Mouse (Mus musculus) forebrain, embryonic 11.5 days (tissue): Measurements from ENCODE around the gene Fmc1. TPM values are rescaled to one million over a fixed set of nuclear protein-coding genes. Genes with fewer than 3 reads are reported as not detected.

Experiments
- ATAC-seq: fragments of 200-750 bp; cut with Nextera tagmentation; replicated peaks from 2 replicates; pipeline ENCODE4 v1.8.0; 2017; ENCODE audit warnings: moderate TSS enrichment; ENCODE audit not compliant: low FRiP score
- DNase-seq: peaks from one replicate; pipeline ENCODE4 v3.0.0-alpha.2; 2017; ENCODE audit warnings: low spot score
- H3K27ac ChIP-seq: fragments of 300-500 bp; sonication (generic); 2 replicates; pipeline ENCODE4 v1.5.1; 2014; ENCODE audit warnings: low read depth, low read length
- H3K27me3 ChIP-seq: fragments of 300-500 bp; sonication (generic); 2 replicates; pipeline ENCODE4 v1.6.1; 2014; ENCODE audit warnings: mild to moderate bottlenecking, low read length, mixed read lengths; ENCODE audit not compliant: control insufficient read depth, insufficient read depth
- H3K36me3 ChIP-seq: fragments of 300-500 bp; sonication (generic); 2 replicates; pipeline ENCODE4 v1.6.1; 2014; ENCODE audit warnings: mild to moderate bottlenecking, low read length, moderate library complexity, mixed read lengths; ENCODE audit not compliant: control insufficient read depth, insufficient read depth
- H3K4me1 ChIP-seq: fragments of 300-500 bp; sonication (generic); replicated peaks from 2 replicates; pipeline ENCODE4 v1.6.1; 2014; ENCODE audit warnings: low read length, mixed read lengths; ENCODE audit not compliant: control insufficient read depth, insufficient read depth
- H3K4me2 ChIP-seq: fragments of 300-500 bp; sonication (generic); 2 replicates; pipeline ENCODE4 v1.6.1; 2014; ENCODE audit warnings: low read depth, mild to moderate bottlenecking, low read length, moderate library complexity, mixed read lengths; ENCODE audit not compliant: severe bottlenecking
- H3K4me3 ChIP-seq: fragments of 300-500 bp; sonication (generic); 2 replicates; pipeline ENCODE4 v1.5.1; 2014; ENCODE audit warnings: low read depth, low read length
- H3K9ac ChIP-seq: fragments of 300-500 bp; sonication (generic); 2 replicates; pipeline ENCODE4 v1.6.1; 2014; ENCODE audit warnings: low read length
- H3K9me3 ChIP-seq: fragments of 300-500 bp; sonication (generic); 2 replicates; pipeline ENCODE4 v1.6.1; 2016; ENCODE audit warnings: low read length, mixed read lengths; ENCODE audit not compliant: control insufficient read depth
- WGBS: fragments of 180-500 bp; shearing (Covaris S2); extraction: QIAGEN DNeasy Blood & Tissue Kit; methylation state at CpG from one replicate; pipeline ENCODE4 v1.1.7; 2014; 5-methylcytosine and 5-hydroxymethylcytosine counted together
- polyA plus RNA-seq: library from polyadenylated mRNA; unstranded; fragments of >200 nt; fragmentation: Nextera tagmentation; extraction: Ambion mirVana; gene quantifications from 2 replicates; pipeline ENCODE4 v1.2.1, GENCODE M21; 2014

Fmc1 gene
- 107 and 110 TPM in 2 replicates for polyA plus RNA-seq

GRCm38 (mm10) chr6:38533428-38534405 lies at the start of gene Fmc1:
TSS of gene Fmc1 (plus strand) at chr6:38533502.
- H3K9me3 ChIP-seq, result no peaks in the 10 kb centered on the region
- H3K9ac ChIP-seq, result peak within 1 kb of the TSS; percentile 96
- H3K4me3 ChIP-seq, result peak within 1 kb of the TSS; percentile 84
- 5% methylated on average over 41 of the region's 41 CpGs for WGBS
- H3K36me3 ChIP-seq, result no peaks in the 10 kb centered on the region
- DNase-seq (peak; percentile 98), ATAC-seq (peak; percentile 92)
- H3K27ac ChIP-seq, result peak within 1 kb of the TSS; percentile 93
- H3K4me1 ChIP-seq, result no peaks in the 10 kb centered on the region
- no peaks in the 10 kb centered on the region for H3K27me3 ChIP-seq
- peak within 1 kb of the TSS; percentile 79 for H3K4me2 ChIP-seq

- WGBS, result 86% methylated on average over 3 of the region's 3 CpGs
- no peaks in the 10 kb centered on the region for H3K27me3 ChIP-seq
- H3K36me3 ChIP-seq, result peaks cover 5% of the 10 kb centered on the region; the same call in 1 of the 2 replicates
- no peak overlapping the region for H3K4me3 ChIP-seq
- H3K4me2 ChIP-seq, result no peak overlapping the region
- no peak overlapping the region for H3K27ac ChIP-seq
- no peaks in the 10 kb centered on the region for H3K4me1 ChIP-seq
- H3K9me3 ChIP-seq, result no peaks in the 10 kb centered on the region
- H3K9ac ChIP-seq, result no peak overlapping the region
- DNase-seq (peak; percentile 61), ATAC-seq (no peak)
These were observed 40.8 kb upstream of the Fmc1 start for GRCm38 (mm10) chr6:38492550-38492949.

GRCm38 (mm10) chr6:38495641-38496040 lies 37.7 kb upstream of the Fmc1 start:
- Histone ChIP-seq H3K4me1 (no peaks in the 10 kb centered on the region), H3K9ac (no peak overlapping the region), H3K4me3 (no peak overlapping the region), H3K4me2 (no peak overlapping the region), H3K9me3 (no peaks in the 10 kb centered on the region), H3K36me3 (peaks cover 5% of the 10 kb centered on the region; the same call in 1 of the 2 replicates), H3K27me3 (no peaks in the 10 kb centered on the region), H3K27ac (no peak overlapping the region)
- DNase-seq (no peak), ATAC-seq (no peak)
- 72% methylated on average over 4 of the region's 4 CpGs for WGBS

GRCm38 (mm10) chr6:38512096-38512495 lies 21.2 kb upstream of the Fmc1 start:
- Histone ChIP-seq H3K9me3 (no peaks in the 10 kb centered on the region), H3K27ac (no peak overlapping the region), H3K4me2 (no peak overlapping the region), H3K27me3 (no peaks in the 10 kb centered on the region), H3K36me3 (no peaks in the 10 kb centered on the region; the same call in 1 of the 2 replicates), H3K4me1 (no peaks in the 10 kb centered on the region), H3K9ac (no peak overlapping the region), H3K4me3 (no peak overlapping the region)
- DNase-seq (no peak), ATAC-seq (no peak)
- 95% methylated on average over 1 of the region's 1 CpGs for WGBS

GRCm38 (mm10) chr6:38512830-38513229 lies 20.5 kb upstream of the Fmc1 start:
- H3K27ac ChIP-seq, result no peak overlapping the region
- no peak for DNase-seq
- ATAC-seq, result no peak
- H3K4me2 ChIP-seq, result no peak overlapping the region
- H3K9ac ChIP-seq, result no peak overlapping the region
- no peaks in the 10 kb centered on the region for H3K27me3 ChIP-seq
- no peaks in the 10 kb centered on the region; the same call in 1 of the 2 replicates for H3K36me3 ChIP-seq
- no peak overlapping the region for H3K4me3 ChIP-seq
- H3K9me3 ChIP-seq, result no peaks in the 10 kb centered on the region
- no peaks in the 10 kb centered on the region for H3K4me1 ChIP-seq

GRCm38 (mm10) chr6:38515201-38515600 lies 18.1 kb upstream of the Fmc1 start:
- WGBS, result 86% methylated on average over 4 of the region's 4 CpGs
- Histone ChIP-seq H3K4me1 (no peaks in the 10 kb centered on the region), H3K4me2 (no peak overlapping the region), H3K9me3 (no peaks in the 10 kb centered on the region), H3K27ac (no peak overlapping the region), H3K27me3 (no peaks in the 10 kb centered on the region), H3K4me3 (no peak overlapping the region), H3K36me3 (no peaks in the 10 kb centered on the region; the same call in 1 of the 2 replicates), H3K9ac (no peak overlapping the region)
- no peak for DNase-seq
- no peak for ATAC-seq

- Histone ChIP-seq H3K9ac (no peak overlapping the region), H3K9me3 (no peaks in the 10 kb centered on the region), H3K36me3 (no peaks in the 10 kb centered on the region; the same call in 1 of the 2 replicates), H3K4me3 (no peak overlapping the region), H3K27ac (no peak overlapping the region), H3K4me1 (no peaks in the 10 kb centered on the region), H3K4me2 (no peak overlapping the region), H3K27me3 (no peaks in the 10 kb centered on the region)
- ATAC-seq, result no peak
- 32% methylated on average over 8 of the region's 8 CpGs for WGBS
- DNase-seq, result no peak
These were observed 9.5 kb upstream of the Fmc1 start for GRCm38 (mm10) chr6:38523851-38524250.

- no peak overlapping the region for H3K27ac ChIP-seq
- 70% methylated on average over 5 of the region's 5 CpGs for WGBS
- H3K9me3 ChIP-seq, result no peaks in the 10 kb centered on the region
- H3K4me2 ChIP-seq, result no peak overlapping the region
- H3K4me1 ChIP-seq, result no peaks in the 10 kb centered on the region
- no peaks in the 10 kb centered on the region for H3K27me3 ChIP-seq
- no peak overlapping the region for H3K4me3 ChIP-seq
- no peaks in the 10 kb centered on the region for H3K36me3 ChIP-seq
- DNase-seq, result no peak
- H3K9ac ChIP-seq, result no peak overlapping the region
- ATAC-seq, result no peak
These were observed 2.0 kb upstream of the Fmc1 start for GRCm38 (mm10) chr6:38531211-38531820.
